Mouse (Mus musculus) neural tube, embryonic 14.5 days (tissue): ENCODE data around the gene Hist1h1c. TPM values are rescaled to one million over a fixed set of nuclear protein-coding genes. Genes with fewer than 3 reads are reported as not detected.
A peak's percentile ranks its signal among the peaks of the same experiment; 100 is the strongest.
"Not testable (repeated sequence)": the region's sequence is repeated elsewhere in the genome, so short reads cannot be mapped to it uniquely, and the experiment has no call there.

ENCODE experiments used
- ATAC-seq: fragments of 200-750 bp; cut with Nextera tagmentation; 2 replicates; pipeline ENCODE4 v1.8.0; 2017; ENCODE audit warnings: low read depth, mild to moderate bottlenecking, moderate TSS enrichment, moderate library complexity
- H3K27ac ChIP-seq: fragments of 300-500 bp; sonication (generic); 2 replicates; pipeline ENCODE4 v1.5.1; 2014; ENCODE audit warnings: low read depth, mild to moderate bottlenecking, control low read depth, low read length, moderate library complexity, mixed read lengths
- H3K27me3 ChIP-seq: fragments of 300-500 bp; sonication (generic); 2 replicates; pipeline ENCODE4 v1.6.1; 2014; ENCODE audit warnings: low read length; ENCODE audit not compliant: control insufficient read depth, insufficient read depth
- H3K36me3 ChIP-seq: fragments of 300-500 bp; sonication (generic); 2 replicates; pipeline ENCODE4 v1.6.1; 2014; ENCODE audit warnings: low read length, mixed read lengths; ENCODE audit not compliant: control insufficient read depth, insufficient read depth
- H3K4me1 ChIP-seq: fragments of 300-500 bp; sonication (generic); 2 replicates; pipeline ENCODE4 v1.6.1; 2014; ENCODE audit warnings: low read length; ENCODE audit not compliant: control insufficient read depth, insufficient read depth
- H3K4me2 ChIP-seq: fragments of 300-500 bp; sonication (generic); 2 replicates; pipeline ENCODE4 v1.6.1; 2014; ENCODE audit warnings: mild to moderate bottlenecking, low read depth, low read length, control low read depth
- H3K4me3 ChIP-seq: fragments of 300-500 bp; sonication (generic); 2 replicates; pipeline ENCODE4 v1.5.1; 2014; ENCODE audit warnings: low read depth, low read length, control low read depth, mixed read lengths
- H3K9ac ChIP-seq: fragments of 300-500 bp; sonication (generic); replicated peaks from 2 replicates; pipeline ENCODE4 v1.6.1; 2014; ENCODE audit warnings: low read depth, mild to moderate bottlenecking, control low read depth, low read length, mixed read lengths
- H3K9me3 ChIP-seq: fragments of 300-500 bp; sonication (generic); 2 replicates; pipeline ENCODE4 v1.6.1; 2016; ENCODE audit warnings: low read length; ENCODE audit not compliant: control insufficient read depth
- WGBS: fragments of 180-500 bp; shearing (Covaris S2); extraction: QIAGEN DNeasy Blood & Tissue Kit; methylation state at CpG from one replicate; pipeline ENCODE4 v1.1.7; 2014; 5-methylcytosine and 5-hydroxymethylcytosine counted together
- polyA plus RNA-seq: library from polyadenylated mRNA; unstranded; fragments of >200 nt; fragmentation: Nextera tagmentation; extraction: Ambion mirVana; gene quantifications from 2 replicates; pipeline ENCODE4 v1.2.1, GENCODE M21; 2014

The Hist1h1c gene
- polyA plus RNA-seq, 1 experiment from 2014 or later, result 5.3 TPM

DNA sequence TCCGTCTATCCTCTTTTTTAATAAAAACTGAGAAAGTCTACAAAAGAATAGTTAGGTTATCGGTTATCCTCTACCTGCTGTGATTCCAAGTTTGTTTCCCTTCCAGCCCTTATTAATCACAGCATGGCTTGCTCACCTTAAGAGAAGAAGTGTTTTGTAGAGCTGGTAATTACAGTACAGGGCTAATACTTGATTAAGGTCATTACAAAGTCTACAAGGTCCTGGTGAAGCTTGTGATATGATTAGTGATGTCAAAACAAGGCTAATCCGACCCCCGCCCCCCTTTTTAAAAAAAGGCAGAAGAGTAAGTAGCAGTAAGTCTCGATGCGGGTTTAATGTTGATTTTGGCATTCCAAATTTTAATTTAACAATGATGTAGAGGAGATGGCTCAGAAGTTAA lies 39.6 kb upstream of the Hist1h1c start:
- Histone ChIP-seq H3K27ac (peak overlapping the region; percentile 84; the same call in 1 of the 2 replicates), H3K9ac (no peak overlapping the region), H3K4me2 (0 out of 2 replicates have a peak overlapping the region, but pooled peaks have one; percentile 63), H3K4me3 (peak overlapping the region; percentile 11; the same call in 1 of the 2 replicates), H3K4me1 (peaks cover 3% of the 10 kb centered on the region; the same call in 1 of the 2 replicates), H3K36me3 (no peaks in the 10 kb centered on the region), H3K9me3 (no peaks in the 10 kb centered on the region), H3K27me3 (no peaks in the 10 kb centered on the region)
- no peak for ATAC-seq
- 81% methylated on average over 6 of the region's 6 CpGs for WGBS

DNA sequence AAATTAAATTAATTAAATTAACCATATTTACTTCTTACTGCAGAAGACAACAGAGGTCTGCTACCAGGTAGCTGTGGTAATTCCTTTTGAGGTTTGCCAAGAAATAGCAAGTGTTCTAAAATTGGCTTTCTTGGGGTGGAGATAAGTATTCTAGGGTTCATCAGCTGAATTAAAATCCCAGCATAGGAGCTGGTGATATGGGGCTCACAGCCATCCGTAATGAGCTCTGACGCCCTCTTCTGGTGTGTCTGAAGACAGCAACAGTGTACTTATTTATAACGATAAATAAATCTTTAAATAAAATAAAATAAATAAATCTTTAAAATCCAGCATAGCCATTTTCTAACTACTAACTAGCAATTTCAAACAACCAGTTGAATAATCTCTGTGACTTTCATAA lies 38.8 kb upstream of the Hist1h1c start:
- Histone ChIP-seq H3K4me1 (peaks cover 3% of the 10 kb centered on the region; the same call in 1 of the 2 replicates), H3K36me3 (no peaks in the 10 kb centered on the region), H3K27ac (no peak overlapping the region), H3K4me2 (no peak overlapping the region), H3K9ac (no peak overlapping the region), H3K9me3 (no peaks in the 10 kb centered on the region), H3K4me3 (no peak overlapping the region), H3K27me3 (no peaks in the 10 kb centered on the region)
- no peak for ATAC-seq
- WGBS, result 71% methylated on average over 3 of the region's 3 CpGs

DNA sequence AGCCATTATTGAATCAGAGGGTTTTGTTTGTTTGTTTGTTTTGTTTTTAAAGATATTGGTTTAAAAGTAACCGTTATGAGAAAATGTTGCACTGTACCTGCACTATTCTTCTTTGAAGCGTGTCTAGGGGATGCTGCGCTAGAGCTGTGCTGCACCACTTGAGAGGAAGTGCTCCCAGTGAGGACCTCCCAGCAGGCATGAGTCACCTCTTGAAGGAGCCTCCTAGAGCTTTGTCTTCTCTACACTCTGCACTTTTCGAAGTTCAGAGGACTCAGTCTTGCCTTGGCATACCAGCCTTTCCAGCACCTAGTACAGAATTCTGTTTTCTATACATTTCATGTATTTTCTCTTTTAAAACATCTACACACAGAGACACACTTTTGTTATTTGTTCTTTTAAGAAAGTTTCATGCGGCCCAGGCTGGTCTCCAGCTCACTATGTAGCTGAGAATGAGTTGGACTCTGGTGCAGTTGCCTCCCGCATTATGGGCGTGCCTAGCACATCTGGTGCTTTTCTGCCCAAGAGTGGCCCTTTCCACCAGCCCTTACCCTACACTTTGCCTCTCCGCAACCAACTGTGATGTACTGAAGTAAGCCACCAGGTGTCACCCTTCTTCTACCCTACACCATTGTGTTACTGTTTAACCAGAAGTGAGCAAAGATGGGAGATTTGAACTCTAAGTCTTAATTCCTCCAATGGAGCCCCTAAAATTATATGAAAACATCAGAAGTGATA lies 37.7 kb upstream of the Hist1h1c start:
- Histone ChIP-seq H3K27me3 (no peaks in the 10 kb centered on the region), H3K4me1 (peaks cover 3% of the 10 kb centered on the region; the same call in 1 of the 2 replicates), H3K9me3 (no peaks in the 10 kb centered on the region), H3K9ac (no peak overlapping the region), H3K4me3 (no peak overlapping the region), H3K4me2 (no peak overlapping the region), H3K27ac (no peak overlapping the region), H3K36me3 (no peaks in the 10 kb centered on the region)
- 31% methylated on average over 8 of the region's 8 CpGs for WGBS
- ATAC-seq, result peak; percentile 45; the same call in 1 of the 2 replicates

- no peak for ATAC-seq
- WGBS, result 86% methylated on average over 4 of the region's 4 CpGs
- no peak overlapping the region for H3K9ac ChIP-seq
- no peak overlapping the region for H3K27ac ChIP-seq
- H3K4me1 ChIP-seq, result peaks cover 3% of the 10 kb centered on the region; the same call in 1 of the 2 replicates
- H3K4me3 ChIP-seq, result no peak overlapping the region
- no peaks in the 10 kb centered on the region for H3K9me3 ChIP-seq
- no peaks in the 10 kb centered on the region for H3K36me3 ChIP-seq
- no peak overlapping the region for H3K4me2 ChIP-seq
- H3K27me3 ChIP-seq, result no peaks in the 10 kb centered on the region
Observed at GRCm38 (mm10) chr13:23702220-23702619, 36.4 kb upstream of the Hist1h1c start.

DNA sequence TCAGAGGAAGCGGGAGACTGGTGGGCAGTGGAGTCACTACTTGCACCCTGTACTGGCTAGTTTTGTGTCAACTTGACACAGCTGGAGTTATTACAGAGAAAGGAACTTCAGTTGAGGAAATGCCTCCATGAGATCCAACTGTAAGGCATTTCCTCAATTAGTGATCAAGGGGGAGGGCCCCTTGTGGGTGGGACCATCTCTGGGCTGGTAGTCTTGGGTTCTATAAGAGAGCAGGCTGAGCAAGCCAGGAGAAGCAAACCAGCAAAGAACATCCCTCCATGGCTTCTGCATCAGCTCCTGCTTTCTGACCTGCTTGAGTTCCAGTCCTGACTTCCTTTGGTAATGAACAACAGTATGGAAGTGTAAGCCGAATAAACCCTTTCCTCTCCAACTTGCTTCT lies 35.8 kb upstream of the Hist1h1c start:
- H3K4me3 ChIP-seq, H3K9me3 ChIP-seq, H3K27me3 ChIP-seq, H3K4me1 ChIP-seq, H3K36me3 ChIP-seq, H3K9ac ChIP-seq, H3K4me2 ChIP-seq, ATAC-seq, H3K27ac ChIP-seq: not testable (repeated sequence)
- 96% methylated on average over 2 of the region's 2 CpGs for WGBS

DNA sequence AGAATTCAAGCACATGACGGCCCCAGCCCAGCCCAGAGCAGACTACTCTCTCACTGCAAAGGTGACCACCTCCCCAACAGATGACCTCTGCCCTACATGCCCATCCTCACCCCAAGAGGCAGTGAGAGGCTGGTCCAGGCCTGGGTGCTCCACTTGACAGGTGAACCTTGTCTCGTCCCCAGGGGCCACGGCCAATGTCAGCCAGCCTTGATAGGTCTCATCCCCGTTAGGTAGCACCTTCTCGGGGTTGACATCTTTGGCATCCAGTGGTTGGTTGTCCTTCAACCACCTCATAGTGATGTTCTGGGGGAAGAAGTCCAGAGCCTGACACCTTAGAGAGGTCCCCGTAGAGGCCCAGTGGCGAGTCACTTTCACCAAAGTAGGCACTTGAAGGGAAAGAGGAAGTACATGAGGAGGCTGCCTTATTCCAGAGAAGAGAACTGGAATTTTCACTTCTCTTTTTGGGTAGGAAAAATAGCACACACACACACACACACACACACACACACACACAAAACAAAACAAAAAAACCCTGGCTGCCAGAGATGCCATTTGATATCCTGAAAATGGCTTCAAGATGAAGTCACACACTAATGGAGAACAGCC lies 32.8 kb upstream of the Hist1h1c start:
- no peaks in the 10 kb centered on the region for H3K9me3 ChIP-seq
- no peak overlapping the region for H3K4me2 ChIP-seq
- no peak overlapping the region for H3K9ac ChIP-seq
- H3K4me1 ChIP-seq, result no peaks in the 10 kb centered on the region
- no peaks in the 10 kb centered on the region for H3K36me3 ChIP-seq
- no peak for ATAC-seq
- no peak overlapping the region for H3K4me3 ChIP-seq
- no peak overlapping the region for H3K27ac ChIP-seq
- WGBS, result 92% methylated on average over 7 of the region's 7 CpGs
- no peaks in the 10 kb centered on the region for H3K27me3 ChIP-seq

GRCm38 (mm10) chr13:23706771-23707170 lies 31.8 kb upstream of the Hist1h1c start:
- no peaks in the 10 kb centered on the region for H3K4me1 ChIP-seq
- WGBS, result 92% methylated on average over 12 of the region's 12 CpGs
- H3K27ac ChIP-seq, result no peak overlapping the region
- ATAC-seq, result no peak
- H3K4me2 ChIP-seq, result no peak overlapping the region
- H3K9ac ChIP-seq, result no peak overlapping the region
- no peaks in the 10 kb centered on the region for H3K9me3 ChIP-seq
- no peak overlapping the region for H3K4me3 ChIP-seq
- H3K36me3 ChIP-seq, result no peaks in the 10 kb centered on the region
- no peaks in the 10 kb centered on the region for H3K27me3 ChIP-seq

- Histone ChIP-seq H3K27me3 (no peaks in the 10 kb centered on the region), H3K9ac (no peak overlapping the region), H3K4me1 (no peaks in the 10 kb centered on the region), H3K4me3 (no peak overlapping the region), H3K36me3 (no peaks in the 10 kb centered on the region), H3K27ac (no peak overlapping the region), H3K9me3 (no peaks in the 10 kb centered on the region), H3K4me2 (no peak overlapping the region)
- 88% methylated on average over 4 of the region's 4 CpGs for WGBS
- ATAC-seq, result no peak
Observed at GRCm38 (mm10) chr13:23708041-23708440, 30.6 kb upstream of the Hist1h1c start.

GRCm38 (mm10) chr13:23708654-23709053 lies 30.0 kb upstream of the Hist1h1c start:
- Histone ChIP-seq H3K27me3 (no peaks in the 10 kb centered on the region), H3K4me2 (no peak overlapping the region), H3K27ac (no peak overlapping the region), H3K4me1 (no peaks in the 10 kb centered on the region), H3K4me3 (no peak overlapping the region), H3K9me3 (no peaks in the 10 kb centered on the region), H3K36me3 (no peaks in the 10 kb centered on the region), H3K9ac (no peak overlapping the region)
- no peak for ATAC-seq
- WGBS, result 77% methylated on average over 4 of the region's 4 CpGs
